Mouse (Mus musculus) retina, postnatal 1 day (tissue): ENCODE results near the gene Mad1l1.

ENCODE experiments used
- DNase-seq: peaks from one replicate; pipeline ENCODE4 v3.0.0-alpha.2; 2012

The Mad1l1 gene

GRCm38 (mm10) chr5:140081084-140081483, 240.3 kb downstream of the Mad1l1 start:
- DNase-seq: no peak

- no peak for DNase-seq
Observed at GRCm38 (mm10) chr5:140079511-140079910, 241.8 kb downstream of the Mad1l1 start.

- no peak for DNase-seq
Observed at GRCm38 (mm10) chr5:140078406-140078805, 242.9 kb downstream of the Mad1l1 start.

GRCm38 (mm10) chr5:140076438-140076837, 244.9 kb downstream of the Mad1l1 start:
- no peak for DNase-seq

- peak; percentile 76 for DNase-seq
Observed at GRCm38 (mm10) chr5:140073671-140074116, 247.7 kb downstream of the Mad1l1 start.

- no peak for DNase-seq
Observed at GRCm38 (mm10) chr5:140073148-140073670, 248.1 kb downstream of the Mad1l1 start.

GRCm38 (mm10) chr5:140068506-140068905, 252.8 kb downstream of the Mad1l1 start:
- peak; percentile 37 for DNase-seq

- DNase-seq: no peak
Observed at GRCm38 (mm10) chr5:140068051-140068450, 253.3 kb downstream of the Mad1l1 start.

GRCm38 (mm10) chr5:140066769-140067168, 254.6 kb downstream of the Mad1l1 start:
- no peak for DNase-seq

GRCm38 (mm10) chr5:140066281-140066680, 255.1 kb downstream of the Mad1l1 start:
- no peak for DNase-seq

- no peak for DNase-seq
Observed at GRCm38 (mm10) chr5:140065281-140065945, 255.9 kb downstream of the Mad1l1 start.

GRCm38 (mm10) chr5:140064521-140064920, 256.8 kb downstream of the Mad1l1 start:
- no peak for DNase-seq

GRCm38 (mm10) chr5:140062828-140063227, 258.5 kb downstream of the Mad1l1 start:
- no peak for DNase-seq

- no peak for DNase-seq
Observed at GRCm38 (mm10) chr5:140062316-140062715, 259.0 kb downstream of the Mad1l1 start.

- DNase-seq: no peak
Observed at GRCm38 (mm10) chr5:140061296-140061879, 260.0 kb downstream of the Mad1l1 start.

GRCm38 (mm10) chr5:140056291-140056690, 265.1 kb downstream of the Mad1l1 start:
- DNase-seq: no peak

- DNase-seq: no peak
Observed at GRCm38 (mm10) chr5:140055431-140055830, 265.9 kb downstream of the Mad1l1 start.

- no peak for DNase-seq
Observed at GRCm38 (mm10) chr5:140053626-140054025, 267.7 kb downstream of the Mad1l1 start.

GRCm38 (mm10) chr5:140052405-140052804, 268.9 kb downstream of the Mad1l1 start:
- no peak for DNase-seq

GRCm38 (mm10) chr5:140045453-140045852, 275.9 kb downstream of the Mad1l1 start:
- no peak for DNase-seq

- DNase-seq: no peak
Observed at GRCm38 (mm10) chr5:140043002-140043401, 278.4 kb downstream of the Mad1l1 start.

GRCm38 (mm10) chr5:140042002-140042611, 279.2 kb downstream of the Mad1l1 start:
- no peak for DNase-seq

- no peak for DNase-seq
Observed at GRCm38 (mm10) chr5:140041055-140041454, 280.3 kb downstream of the Mad1l1 start.
